ENCODE assay signal across 8 mouse cellular contexts in genomic region chr4:124701052-124701845, GRCm38 (mm10). TPM values are rescaled to one million over a fixed set of nuclear protein-coding genes. Genes with fewer than 3 reads are reported as not detected.
DNase-seq lines count a peak whose midpoint lies in the region; ATAC-seq and TF ChIP-seq lines count a peak whose summit lies in the region.

No protein-coding gene starts in this region.

- ATAC-seq in cerebellum, adult (ENCODE audit: insufficient number of reproducible peaks, low FRiP score, low TSS enrichment), result no peak
- ATAC-seq in G1E (ENCODE audit: extremely low read depth, insufficient number of reproducible peaks, low FRiP score, poor library complexity, severe bottlenecking), result peak; percentile 42; the same call in 1 of the 2 replicates
- ATAC-seq in forebrain, embryonic 14.5 days, result peak; percentile 19; the same call in 1 of the 2 replicates
- ATAC-seq in hindbrain, embryonic 14.5 days (ENCODE audit: low FRiP score), result no peak

- H3K27ac ChIP-seq in forebrain, embryonic 14.5 days (ENCODE audit: low read depth, low read length), result no peak overlapping the region; the same call in 1 of the 2 replicates
- no peak overlapping the region for H3K27ac ChIP-seq in hindbrain, embryonic 14.5 days

- H3K4me2 ChIP-seq in forebrain, embryonic 14.5 days (ENCODE audit: low read length), result peak overlapping the region; percentile 99
- peak overlapping the region; percentile 88 for H3K4me2 ChIP-seq in hindbrain, embryonic 14.5 days (replicated peaks)

- no peaks in the 10 kb centered on the region for H3K27me3 ChIP-seq in G1E (ENCODE audit: insufficient read depth, low read length)
- H3K27me3 ChIP-seq in forebrain, embryonic 14.5 days (replicated peaks; ENCODE audit: control insufficient read depth, insufficient read depth, low read length), result 0 out of 2 replicates have a peak, but pooled peaks cover 4% of the 10 kb centered on the region
- H3K27me3 ChIP-seq in hindbrain, embryonic 14.5 days (ENCODE audit: control insufficient read depth, insufficient read depth, low read length), result peaks cover 29% of the 10 kb centered on the region
- H3K27me3 ChIP-seq in megakaryocyte, embryonic 14.5 days (replicated peaks), result no peaks in the 10 kb centered on the region

- no peaks in the 10 kb centered on the region for H3K9me3 ChIP-seq in G1E (replicated peaks)
- H3K9me3 ChIP-seq in forebrain, embryonic 14.5 days (replicated peaks; ENCODE audit: control insufficient read depth, low read length), result no peaks in the 10 kb centered on the region
- no peaks in the 10 kb centered on the region for H3K9me3 ChIP-seq in hindbrain, embryonic 14.5 days (ENCODE audit: control insufficient read depth, low read length)
- H3K9me3 ChIP-seq in megakaryocyte, embryonic 14.5 days, result no peaks in the 10 kb centered on the region

- no peak for TF ChIP-seq CTCF in G1E (IDR thresholded peaks at IDR 0.05; ENCODE audit: low read depth, low read length)

- H3K4me1 ChIP-seq in G1E (ENCODE audit: insufficient read depth, low read depth, low read length), result peaks cover 75% of the 10 kb centered on the region
- H3K4me1 ChIP-seq in forebrain, embryonic 14.5 days (ENCODE audit: control insufficient read depth, insufficient read depth, low read length), result peaks cover 21% of the 10 kb centered on the region
- peaks cover 13% of the 10 kb centered on the region for H3K4me1 ChIP-seq in hindbrain, embryonic 14.5 days (replicated peaks; ENCODE audit: control insufficient read depth, insufficient read depth, low read length)
- H3K4me1 ChIP-seq in megakaryocyte, embryonic 14.5 days, result peaks cover 89% of the 10 kb centered on the region

- H3K4me3 ChIP-seq in G1E (ENCODE audit: low read depth, low read length), result peak overlapping the region; percentile 81
- peak overlapping the region; percentile 57 for H3K4me3 ChIP-seq in forebrain, embryonic 14.5 days (ENCODE audit: low read depth, low read length)
- peak overlapping the region; percentile 49 for H3K4me3 ChIP-seq in hindbrain, embryonic 14.5 days (replicated peaks; ENCODE audit: low read length)
- peak overlapping the region; percentile 94 for H3K4me3 ChIP-seq in megakaryocyte, embryonic 14.5 days (replicated peaks)

- peak; percentile 44 to 56 for DNase-seq in cerebellum, postnatal 14 days
- peak; percentile 54 for DNase-seq in G1E (ENCODE audit: low spot score)
- peak; percentile 37 for DNase-seq in forebrain, embryonic 14.5 days (ENCODE audit: low spot score)
- DNase-seq in hindbrain, embryonic 14.5 days (ENCODE audit: low spot score), result no peak
- peak; percentile 57 for DNase-seq in thymus, postnatal 0 days (ENCODE audit: low spot score)
- DNase-seq in urinary bladder, postnatal 36 days (ENCODE audit: low spot score in 2 of 2), result no peak

- peaks cover 48% of the 10 kb centered on the region for H3K36me3 ChIP-seq in G1E (replicated peaks)
- no peaks in the 10 kb centered on the region for H3K36me3 ChIP-seq in forebrain, embryonic 14.5 days (ENCODE audit: control insufficient read depth, insufficient read depth, low read length)
- H3K36me3 ChIP-seq in hindbrain, embryonic 14.5 days (replicated peaks; ENCODE audit: control insufficient read depth, insufficient read depth), result no peaks in the 10 kb centered on the region
- peaks cover 52% of the 10 kb centered on the region for H3K36me3 ChIP-seq in megakaryocyte, embryonic 14.5 days (replicated peaks; ENCODE audit: low read length)

- 5% methylated on average over 22 of the region's 22 CpGs for WGBS in forebrain, embryonic 14.5 days
- 4% methylated on average over 22 of the region's 22 CpGs for WGBS in hindbrain, embryonic 14.5 days

- H3K9ac ChIP-seq in forebrain, embryonic 14.5 days (ENCODE audit: low read length), result peak overlapping the region; percentile 70
- peak overlapping the region; percentile 65 for H3K9ac ChIP-seq in hindbrain, embryonic 14.5 days

RNA-seq across cellular contexts. Expression of gene Fhl3, which starts 0.7 kb away (rescaled TPM):
- total RNA-seq in G1E (2014; fragmentation: Nextera tagmentation) (22.9 and 29.7 TPM in 2 replicates), G1E (2017) (13.5 and 15.2 TPM in 2 replicates)
- polyA plus RNA-seq in G1E (2012), result 27.6 and 28.2 TPM in 2 replicates
- polyA plus RNA-seq in forebrain, embryonic 14.5 days (2014; fragmentation: Nextera tagmentation; extraction: Ambion mirVana), result 1.4 TPM in 2 replicates
- 1.8 and 2.2 TPM in 2 replicates for polyA plus RNA-seq in hindbrain, embryonic 14.5 days (2014; fragmentation: Nextera tagmentation; extraction: Ambion mirVana)
- 122 and 166 TPM in 2 replicates for polyA plus RNA-seq in megakaryocyte, embryonic 14.5 days (2012; ENCODE audit: insufficient read depth, low replicate concordance)
- polyA plus RNA-seq in thymus, postnatal 0 days (2015; fragmentation: Nextera tagmentation; extraction: Ambion mirVana), result 9.4 and 10.2 TPM in 2 replicates

RNA-seq across cellular contexts. Expression of gene Utp11, which starts 7.8 kb away (rescaled TPM):
- 80.4 and 94.2 TPM in 2 replicates for total RNA-seq in G1E (2014; fragmentation: Nextera tagmentation)
- 69.2 and 94.3 TPM in 2 replicates for total RNA-seq in G1E (2017)
- 12.6 and 16.7 TPM in 2 replicates for polyA plus RNA-seq in G1E (2012)
- 34.5 and 42.0 TPM in 2 replicates for polyA plus RNA-seq in forebrain, embryonic 14.5 days (2014; fragmentation: Nextera tagmentation; extraction: Ambion mirVana)
- 33.5 and 33.6 TPM in 2 replicates for polyA plus RNA-seq in hindbrain, embryonic 14.5 days (2014; fragmentation: Nextera tagmentation; extraction: Ambion mirVana)
- 2.9 and 13.8 TPM in 2 replicates for polyA plus RNA-seq in megakaryocyte, embryonic 14.5 days (2012; ENCODE audit: insufficient read depth, low replicate concordance)
- 76.4 and 76.7 TPM in 2 replicates for polyA plus RNA-seq in thymus, postnatal 0 days (2015; fragmentation: Nextera tagmentation; extraction: Ambion mirVana)

RNA-seq across cellular contexts. Expression of gene Sf3a3, which starts 13.3 kb away (rescaled TPM):
- total RNA-seq in G1E (2014; fragmentation: Nextera tagmentation) (106 and 126 TPM in 2 replicates), G1E (2017) (168 and 172 TPM in 2 replicates)
- 53.7 and 56.7 TPM in 2 replicates for polyA plus RNA-seq in G1E (2012)
- 118 TPM in 2 replicates for polyA plus RNA-seq in forebrain, embryonic 14.5 days (2014; fragmentation: Nextera tagmentation; extraction: Ambion mirVana)
- polyA plus RNA-seq in hindbrain, embryonic 14.5 days (2014; fragmentation: Nextera tagmentation; extraction: Ambion mirVana), result 88.9 and 89.3 TPM in 2 replicates
- polyA plus RNA-seq in megakaryocyte, embryonic 14.5 days (2012; ENCODE audit: insufficient read depth, low replicate concordance), result 2.2 and 29.0 TPM in 2 replicates
- 136 and 155 TPM in 2 replicates for polyA plus RNA-seq in thymus, postnatal 0 days (2015; fragmentation: Nextera tagmentation; extraction: Ambion mirVana)

RNA-seq across cellular contexts. Expression of gene Inpp5b, which starts 40.4 kb away (rescaled TPM):
- total RNA-seq in G1E (2014; fragmentation: Nextera tagmentation) (127 and 141 TPM in 2 replicates), G1E (2017) (119 and 128 TPM in 2 replicates)
- polyA plus RNA-seq in G1E (2012), result 48.3 and 51.4 TPM in 2 replicates
- polyA plus RNA-seq in forebrain, embryonic 14.5 days (2014; fragmentation: Nextera tagmentation; extraction: Ambion mirVana), result 20.8 and 22.1 TPM in 2 replicates
- 21.0 and 21.1 TPM in 2 replicates for polyA plus RNA-seq in hindbrain, embryonic 14.5 days (2014; fragmentation: Nextera tagmentation; extraction: Ambion mirVana)
- polyA plus RNA-seq in megakaryocyte, embryonic 14.5 days (2012; ENCODE audit: insufficient read depth, low replicate concordance), result 5.7 and 22.3 TPM in 2 replicates
- 45.8 and 46.8 TPM in 2 replicates for polyA plus RNA-seq in thymus, postnatal 0 days (2015; fragmentation: Nextera tagmentation; extraction: Ambion mirVana)

RNA-seq across cellular contexts. Expression of gene Pou3f1, which starts 44.6 kb away (rescaled TPM):
- total RNA-seq in G1E (2014; fragmentation: Nextera tagmentation), result not detected in 2 replicates
- total RNA-seq in G1E (2017), result 0.05 TPM in 1 of 2 replicates, not detected in the other
- polyA plus RNA-seq in G1E (2012), result not detected in 2 replicates
- polyA plus RNA-seq in forebrain, embryonic 14.5 days (2014; fragmentation: Nextera tagmentation; extraction: Ambion mirVana), result 14.8 and 15.3 TPM in 2 replicates
- 9.6 and 11.2 TPM in 2 replicates for polyA plus RNA-seq in hindbrain, embryonic 14.5 days (2014; fragmentation: Nextera tagmentation; extraction: Ambion mirVana)
- 0.12 TPM in 1 of 2 replicates, not detected in the other for polyA plus RNA-seq in megakaryocyte, embryonic 14.5 days (2012; ENCODE audit: insufficient read depth, low replicate concordance)
- 0.12 and 0.18 TPM in 2 replicates for polyA plus RNA-seq in thymus, postnatal 0 days (2015; fragmentation: Nextera tagmentation; extraction: Ambion mirVana)

Comparison
In these comparisons a context has a peak if more than half of its experiments do, and no peak if none do; other contexts are left out.
1. DNase-seq: peak in cerebellum, postnatal 14 days (2 of 2), G1E (single experiment), forebrain, embryonic 14.5 days (single experiment) and thymus, postnatal 0 days (single experiment); none in hindbrain, embryonic 14.5 days (single experiment) and urinary bladder, postnatal 36 days (0 of 2).
2. ATAC-seq: peak in G1E (single experiment) and forebrain, embryonic 14.5 days (single experiment); none in cerebellum, adult (single experiment) and hindbrain, embryonic 14.5 days (single experiment).
3. Peak in every context shown above with its lines, with median percentiles within 50 percentile points of each other: H3K4me3 ChIP-seq.